Comparison of ENCODE assay signal across 14 mouse cellular contexts in the genomic region with DNA sequence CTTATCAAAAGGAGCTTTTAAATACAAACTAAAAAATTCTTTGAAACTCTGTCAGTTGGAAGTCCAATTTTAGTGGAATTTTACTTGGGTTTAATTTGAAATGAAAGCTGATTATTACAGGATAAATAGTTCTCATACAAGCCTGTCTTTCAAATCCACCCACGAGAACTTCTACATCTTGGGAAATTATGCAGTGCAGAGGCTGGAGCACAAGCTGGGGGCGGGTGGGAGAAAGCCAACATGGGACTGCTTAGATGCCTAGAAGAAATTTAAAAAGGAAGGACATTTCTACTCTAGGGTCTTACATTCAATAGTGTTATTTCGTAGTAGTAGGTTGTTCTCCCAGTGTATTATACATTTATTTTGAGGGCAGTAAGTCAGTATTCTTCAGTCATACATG.
DNase-seq lines count a peak whose midpoint lies in the region; ATAC-seq lines count a peak whose summit lies in the region.
"Had no signal": no experiment of that assay in that cellular context is flagged by ENCODE, and none has a peak within 500 bp of the region (broad histone marks: within the 10 kb centered on the region; RNA-seq: fewer than 3 reads in every experiment).

No protein-coding gene starts in this region.

- no peak for ATAC-seq in erythroblast, adult 5-6 weeks (replicated peaks; ENCODE audit: low FRiP score, poor library complexity, severe bottlenecking)
- ATAC-seq: CD4-positive, CD25-positive, alpha-beta regulatory T cell, adult 4 months; Patski had no signal

- DNase-seq in layer of hippocampus, adult 18-20 months (ENCODE audit: low spot score in 2 of 2): peak; percentile 45 to 66
- no peak for DNase-seq in layer of hippocampus, postnatal 25 days (ENCODE audit: extremely low spot score in 1 of 2, low spot score in 1 of 2)
- DNase-seq in layer of hippocampus, adult 9-10 months (ENCODE audit: low spot score): peak; percentile 11
- peak; percentile 22 to 89 for DNase-seq in left cerebral cortex, postnatal 25 days (ENCODE audit: low spot score in 2 of 2)
- peak; percentile 75 for DNase-seq in telencephalon, adult 2 months (ENCODE audit: low read depth, low spot score)
- DNase-seq in cerebellum, postnatal 14 days: no peak
- DNase-seq in thymus, postnatal 10 days (ENCODE audit: low spot score in 2 of 2): no peak
- DNase-seq: adrenal gland, postnatal 25 days; cerebellum, adult 18-20 months; kidney, adult 11 months; thymus, postnatal 36 days had no signal

- intact Hi-C loops in left cerebral cortex, postnatal 25 days (cut with DNase I): no loop called here

Comparison
In these comparisons a context has a peak if more than half of its experiments do, and no peak if none do; other contexts are left out.
1. DNase-seq: peak in layer of hippocampus, adult 18-20 months (2 of 2), layer of hippocampus, adult 9-10 months (single experiment), left cerebral cortex, postnatal 25 days (2 of 2) and telencephalon, adult 2 months (single experiment); none in layer of hippocampus, postnatal 25 days (0 of 2), cerebellum, postnatal 14 days (0 of 2) and thymus, postnatal 10 days (0 of 2).